Mouse (Mus musculus) heart, embryonic 10.5 days (tissue): ENCODE measurements around the gene Cd68. TPM values are rescaled to one million over a fixed set of nuclear protein-coding genes. Genes with fewer than 3 reads are reported as not detected.
"Not testable (repeated sequence)": the region's sequence is repeated elsewhere in the genome, so short reads cannot be mapped to it uniquely, and the experiment has no call there.

ENCODE experiments used
- DNase-seq: peaks from one replicate; pipeline ENCODE4 v3.0.0-alpha.2; 2017; ENCODE audit warnings: low spot score
- H3K27ac ChIP-seq: fragments of 300-500 bp; sonication (generic); 2 replicates; pipeline ENCODE4 v1.5.1; 2016; ENCODE audit warnings: mild to moderate bottlenecking
- H3K27me3 ChIP-seq: fragments of 300-500 bp; sonication (generic); 2 replicates; pipeline ENCODE4 v1.6.1; 2016; ENCODE audit warnings: mild to moderate bottlenecking; ENCODE audit not compliant: poor library complexity, insufficient read depth, severe bottlenecking
- H3K36me3 ChIP-seq: fragments of 300-500 bp; sonication (generic); 2 replicates; pipeline ENCODE4 v1.6.1; 2016; ENCODE audit warnings: mild to moderate bottlenecking, moderate library complexity
- H3K4me1 ChIP-seq: fragments of 300-500 bp; sonication (generic); 2 replicates; pipeline ENCODE4 v1.6.1; 2016; ENCODE audit warnings: mild to moderate bottlenecking
- H3K4me3 ChIP-seq: fragments of 300-500 bp; sonication (generic); 2 replicates; pipeline ENCODE4 v1.5.1; 2016; ENCODE audit warnings: mild to moderate bottlenecking, moderate library complexity
- H3K9me3 ChIP-seq: fragments of 300-500 bp; sonication (generic); 2 replicates; pipeline ENCODE4 v1.6.1; 2016; ENCODE audit warnings: mild to moderate bottlenecking, moderate library complexity
- WGBS: fragments of 180-500 bp; shearing (Covaris S2); methylation state at CpG from one replicate; pipeline ENCODE4 v1.1.7; 2016; 5-methylcytosine and 5-hydroxymethylcytosine counted together
- microRNA counts: library from miRNA; unstranded; fragments of <30 nt; microRNA quantifications from one replicate; lab custom pipeline; 2017
- microRNA-seq: library from miRNA; unstranded; fragments of <30 nt; microRNA quantifications from one replicate; pipeline ENCODE4, GENCODE M21; 2017
- polyA plus RNA-seq: library from polyadenylated mRNA; unstranded; fragments of >200 nt; fragmentation: Nextera tagmentation; extraction: Ambion mirVana; gene quantifications from 2 replicates; pipeline ENCODE4 v1.2.1, GENCODE M21; 2016

Gene Cd68
- polyA plus RNA-seq, 1 experiment from 2014 or later = 4.4 TPM

- H3K4me3 ChIP-seq = peak overlapping the region; percentile 74; the same call in 1 of the 2 replicates
- WGBS = 56% methylated on average over 4 of the region's 4 CpGs
- H3K27me3 ChIP-seq = no peaks in the 10 kb centered on the region
These were observed 42.9 kb downstream of the Cd68 start for GRCm38 (mm10) chr11:69623006-69623405.

GRCm38 (mm10) chr11:69622406-69622805 is 43.5 kb downstream of the Cd68 start:
- DNase-seq = no peak
- Histone ChIP-seq H3K9me3 (no peaks in the 10 kb centered on the region), H3K4me3 (peak overlapping the region; percentile 74), H3K4me1 (peaks cover 31% of the 10 kb centered on the region), H3K27me3 (peaks cover 3% of the 10 kb centered on the region; the same call in 1 of the 2 replicates), H3K27ac (peak overlapping the region; percentile 93), H3K36me3 (no peaks in the 10 kb centered on the region)
- WGBS = 39% methylated on average over 6 of the region's 6 CpGs

More at GRCm38 (mm10) chr11:69623006-69623405, 42.9 kb downstream of the Cd68 start:
- Histone ChIP-seq H3K27ac (0 out of 2 replicates have a peak overlapping the region, but pooled peaks have one; percentile 93), H3K36me3 (no peaks in the 10 kb centered on the region), H3K9me3 (no peaks in the 10 kb centered on the region), H3K4me1 (peaks cover 26% of the 10 kb centered on the region)
- DNase-seq = no peak

GRCm38 (mm10) chr11:69621571-69622268 is 44.2 kb downstream of the Cd68 start, which contains the start of gene Sat2:
TSS of gene Sat2 (plus strand) at chr11:69622024.
- H3K27me3 ChIP-seq = peaks cover 3% of the 10 kb centered on the region; the same call in 1 of the 2 replicates
- H3K9me3 ChIP-seq = no peaks in the 10 kb centered on the region
- H3K36me3 ChIP-seq = no peaks in the 10 kb centered on the region
- H3K27ac ChIP-seq = peak within 1 kb of the TSS; percentile 93
- H3K4me3 ChIP-seq = peak within 1 kb of the TSS; percentile 74
- WGBS = 3% methylated on average over 20 of the region's 20 CpGs
- peaks cover 36% of the 10 kb centered on the region for H3K4me1 ChIP-seq
- peak; percentile 95 for DNase-seq

- H3K27me3 ChIP-seq = peaks cover 5% of the 10 kb centered on the region; the same call in 1 of the 2 replicates
- no peak overlapping the region for H3K4me3 ChIP-seq
- no peaks in the 10 kb centered on the region for H3K9me3 ChIP-seq
- H3K36me3 ChIP-seq = no peaks in the 10 kb centered on the region
- no peak for DNase-seq
- WGBS = 66% methylated on average over 7 of the region's 7 CpGs
- peaks cover 37% of the 10 kb centered on the region for H3K4me1 ChIP-seq
- H3K27ac ChIP-seq = peak overlapping the region; percentile 93
These were observed 45.4 kb downstream of the Cd68 start for GRCm38 (mm10) chr11:69620394-69621081.

GRCm38 (mm10) chr11:69617805-69618204 is 48.1 kb downstream of the Cd68 start, which contains the start of gene Shbg:
TSS of gene Shbg (minus strand) at chr11:69617905.
- Histone ChIP-seq H3K4me1 (peaks cover 42% of the 10 kb centered on the region), H3K4me3 (no peak within 1 kb of the TSS), H3K36me3 (no peaks in the 10 kb centered on the region), H3K27me3 (peaks cover 10% of the 10 kb centered on the region; the same call in 1 of the 2 replicates), H3K9me3 (no peaks in the 10 kb centered on the region), H3K27ac (no peak within 1 kb of the TSS)
- DNase-seq = no peak
- 54% methylated on average over 5 of the region's 5 CpGs for WGBS

GRCm38 (mm10) chr11:69616781-69617180 is 49.2 kb downstream of the Cd68 start:
- WGBS = 38% methylated on average over 10 of the region's 10 CpGs
- peaks cover 36% of the 10 kb centered on the region for H3K4me1 ChIP-seq
- no peak overlapping the region for H3K27ac ChIP-seq
- H3K36me3 ChIP-seq = no peaks in the 10 kb centered on the region
- H3K27me3 ChIP-seq = peaks cover 10% of the 10 kb centered on the region; the same call in 1 of the 2 replicates
- DNase-seq = no peak
- H3K9me3 ChIP-seq = no peaks in the 10 kb centered on the region
- H3K4me3 ChIP-seq = no peak overlapping the region

- peaks cover 28% of the 10 kb centered on the region for H3K4me1 ChIP-seq
- H3K36me3 ChIP-seq, H3K27me3 ChIP-seq, DNase-seq, H3K27ac ChIP-seq, H3K9me3 ChIP-seq: not testable (repeated sequence)
- 53% methylated on average over 11 of the region's 11 CpGs for WGBS
- H3K4me3 ChIP-seq = peak overlapping the region; percentile 41; the same call in 1 of the 2 replicates
These were observed 51.7 kb downstream of the Cd68 start for GRCm38 (mm10) chr11:69614257-69614588.

MicroRNAs within 50 kb of the gene (microRNA counts, 519-probe panel; counts per million panel counts)
- microRNA mmu-miR-1934 (lab: Ali Mortazavi, UCI) (not detected), microRNA mmu-miR-467f (lab: Ali Mortazavi, UCI) (2,799 counts per million, percentile 10 among the panel's probes with 10 or more counts)

Small RNA genes within 50 kb of the gene (microRNA-seq; reads per million reads assigned to microRNA genes)
- 10.1 reads per million, percentile 24 among the genes with 10 or more reads in this experiment for gene Mir1934
- gene Mir467f = not detected

Other genes starting within 250 kb of the Cd68 start
- 0.18 and 0.95 TPM in 2 replicates for gene Dnah2, start 117.0 kb downstream of the Cd68 start, polyA plus RNA-seq
- gene Efnb3, start 105.9 kb downstream of the Cd68 start, polyA plus RNA-seq = 61.0 and 89.9 TPM in 2 replicates
- gene Wrap53, start 85.9 kb downstream of the Cd68 start, polyA plus RNA-seq = 27.2 and 32.4 TPM in 2 replicates
- 104 and 161 TPM in 2 replicates for gene Trp53, start 85.8 kb downstream of the Cd68 start, polyA plus RNA-seq
- gene Atp1b2, start 60.2 kb downstream of the Cd68 start, polyA plus RNA-seq = 15.6 and 24.1 TPM in 2 replicates
- gene Shbg, start 48.2 kb downstream of the Cd68 start, polyA plus RNA-seq = 0.25 and 7.5 TPM in 2 replicates
- 18.8 and 21.8 TPM in 2 replicates for gene Sat2, start 44.1 kb downstream of the Cd68 start, polyA plus RNA-seq
- 31.5 and 44.7 TPM in 2 replicates for gene Fxr2, start 33.2 kb downstream of the Cd68 start, polyA plus RNA-seq
- 0.15 TPM in 1 of 2 replicates, not detected in the other for gene Sox15, start 10.8 kb downstream of the Cd68 start, polyA plus RNA-seq
- gene Mpdu1, start 3.5 kb downstream of the Cd68 start, polyA plus RNA-seq = 62.1 and 63.7 TPM in 2 replicates
- 481 and 586 TPM in 2 replicates for gene Eif4a1, start 6.3 kb upstream of the Cd68 start, polyA plus RNA-seq
- gene Senp3, start 15.9 kb upstream of the Cd68 start, polyA plus RNA-seq = 95.3 and 108 TPM in 2 replicates
- gene Tnfsf13, start 19.6 kb upstream of the Cd68 start, polyA plus RNA-seq = 0.25 TPM in 1 of 2 replicates, not detected in the other
- 3.0 and 4.7 TPM in 2 replicates for gene Tnfsf12, start 29.7 kb upstream of the Cd68 start, polyA plus RNA-seq
- gene Tnfsfm13, start 29.9 kb upstream of the Cd68 start, polyA plus RNA-seq = 1.8 and 2.2 TPM in 2 replicates
- 24.9 and 29.6 TPM in 2 replicates for gene Polr2a, start 92.5 kb upstream of the Cd68 start, polyA plus RNA-seq
- gene Slc35g3, start 95.8 kb upstream of the Cd68 start, polyA plus RNA-seq = 0.16 TPM in 1 of 2 replicates, not detected in the other
- 1.7 and 2.4 TPM in 2 replicates for gene Zbtb4, start 99.8 kb upstream of the Cd68 start, polyA plus RNA-seq
- gene Chrnb1, start 129.8 kb upstream of the Cd68 start, polyA plus RNA-seq = 3.9 and 4.9 TPM in 2 replicates
- gene Fgf11, start 135.7 kb upstream of the Cd68 start, polyA plus RNA-seq = 0.97 and 1.1 TPM in 2 replicates
- 1.5 and 1.8 TPM in 2 replicates for gene Tmem102, start 139.5 kb upstream of the Cd68 start, polyA plus RNA-seq
- gene Gm39566, start 149.1 kb upstream of the Cd68 start, polyA plus RNA-seq = not detected in 2 replicates
- 0.08 TPM in 1 of 2 replicates, not detected in the other for gene Spem2, start 152.3 kb upstream of the Cd68 start, polyA plus RNA-seq
- not detected in 2 replicates for gene Spem1, start 156.0 kb upstream of the Cd68 start, polyA plus RNA-seq
- 1.3 and 3.7 TPM in 2 replicates for gene Nlgn2, start 171.6 kb upstream of the Cd68 start, polyA plus RNA-seq
- 294 and 327 TPM in 2 replicates for gene Tmem256, start 172.4 kb upstream of the Cd68 start, polyA plus RNA-seq
- 72.7 and 74.5 TPM in 2 replicates for gene Plscr3, start 180.2 kb upstream of the Cd68 start, polyA plus RNA-seq
- gene Tnk1, start 192.6 kb upstream of the Cd68 start, polyA plus RNA-seq = 0.28 and 1.2 TPM in 2 replicates
- not detected in 2 replicates for gene Tmem95, start 211.9 kb upstream of the Cd68 start, polyA plus RNA-seq
- 5.0 and 6.2 TPM in 2 replicates for gene Kctd11, start 215.3 kb upstream of the Cd68 start, polyA plus RNA-seq
- gene Acap1, start 229.4 kb upstream of the Cd68 start, polyA plus RNA-seq = 10.6 and 16.2 TPM in 2 replicates
- 5.5 and 8.7 TPM in 2 replicates for gene 2810408A11Rik, start 234.8 kb upstream of the Cd68 start, polyA plus RNA-seq
- 8.3 and 12.7 TPM in 2 replicates for gene Neurl4, start 234.9 kb upstream of the Cd68 start, polyA plus RNA-seq
- 55.2 and 69.4 TPM in 2 replicates for gene Gps2, start 247.7 kb upstream of the Cd68 start, polyA plus RNA-seq